Mouse (Mus musculus) stomach, embryonic 14.5 days (tissue): Measurements from ENCODE around the gene 4933411K16Rik. TPM values are rescaled to one million over a fixed set of nuclear protein-coding genes. Genes with fewer than 3 reads are reported as not detected.
A peak's percentile ranks its signal among the peaks of the same experiment; 100 is the strongest.

Experiments used
- ATAC-seq: fragments of 200-750 bp; cut with Nextera tagmentation; 2 replicates; pipeline ENCODE4 v1.8.0; 2017; ENCODE audit warnings: low read depth, moderate TSS enrichment; ENCODE audit not compliant: insufficient number of reproducible peaks, insufficient read depth, low FRiP score
- H3K27ac ChIP-seq: fragments of 300-500 bp; sonication (generic); 2 replicates; pipeline ENCODE4 v1.5.1; 2014; ENCODE audit warnings: mild to moderate bottlenecking, low read length, moderate library complexity, mixed read lengths
- H3K27me3 ChIP-seq: fragments of 300-500 bp; sonication (generic); 2 replicates; pipeline ENCODE4 v1.6.1; 2014; ENCODE audit warnings: low read length, control low read depth, mixed read lengths; ENCODE audit not compliant: control insufficient read depth, insufficient read depth
- H3K36me3 ChIP-seq: fragments of 300-500 bp; sonication (generic); 2 replicates; pipeline ENCODE4 v1.6.1; 2014; ENCODE audit warnings: mild to moderate bottlenecking, control low read depth, low read length, moderate library complexity, mixed read lengths; ENCODE audit not compliant: control insufficient read depth, insufficient read depth
- H3K4me1 ChIP-seq: fragments of 300-500 bp; sonication (generic); 2 replicates; pipeline ENCODE4 v1.6.1; 2014; ENCODE audit warnings: low read length, control low read depth, mixed read lengths; ENCODE audit not compliant: control insufficient read depth, insufficient read depth
- H3K4me2 ChIP-seq: fragments of 300-500 bp; sonication (generic); replicated peaks from 2 replicates; pipeline ENCODE4 v1.6.1; 2014; ENCODE audit warnings: low read depth, low read length, control low read depth
- H3K4me3 ChIP-seq: fragments of 300-500 bp; sonication (generic); 2 replicates; pipeline ENCODE4 v1.5.1; 2014; ENCODE audit warnings: low read depth, low read length, control low read depth
- H3K9ac ChIP-seq: fragments of 300-500 bp; sonication (generic); replicated peaks from 2 replicates; pipeline ENCODE4 v1.6.1; 2014; ENCODE audit warnings: low read depth, mild to moderate bottlenecking, control low read depth, low read length, moderate library complexity, mixed read lengths
- H3K9me3 ChIP-seq: fragments of 300-500 bp; sonication (generic); 2 replicates; pipeline ENCODE4 v1.6.1; 2016; ENCODE audit warnings: low read depth, low read length, control low read depth; ENCODE audit not compliant: control insufficient read depth
- WGBS: fragments of 180-500 bp; shearing (Covaris S2); extraction: QIAGEN DNeasy Blood & Tissue Kit; methylation state at CpG from one replicate; pipeline ENCODE4 v1.1.7; 2014; 5-methylcytosine and 5-hydroxymethylcytosine counted together
- polyA plus RNA-seq: library from polyadenylated mRNA; unstranded; fragments of >200 nt; fragmentation: Nextera tagmentation; extraction: Ambion mirVana; gene quantifications from 2 replicates; pipeline ENCODE4 v1.2.1, GENCODE M21; 2014

4933411K16Rik gene
- polyA plus RNA-seq, 1 experiment from 2014 or later = not detected

GRCm38 (mm10) chr19:42031112-42031511, 20.9 kb upstream of the 4933411K16Rik start:
- Histone ChIP-seq H3K27me3 (no peaks in the 10 kb centered on the region), H3K36me3 (peaks cover 6% of the 10 kb centered on the region; the same call in 1 of the 2 replicates), H3K27ac (no peak overlapping the region), H3K9ac (no peak overlapping the region), H3K4me3 (no peak overlapping the region), H3K4me2 (no peak overlapping the region), H3K9me3 (no peaks in the 10 kb centered on the region), H3K4me1 (0 out of 2 replicates have a peak, but pooled peaks cover 3% of the 10 kb centered on the region)
- WGBS = 76% methylated on average over 5 of the region's 5 CpGs
- no peak for ATAC-seq

- 0 out of 2 replicates have a peak, but pooled peaks cover 3% of the 10 kb centered on the region for H3K4me1 ChIP-seq
- 79% methylated on average over 14 of the region's 14 CpGs for WGBS
- no peaks in the 10 kb centered on the region for H3K27me3 ChIP-seq
- ATAC-seq = no peak
- H3K4me2 ChIP-seq = no peak overlapping the region
- H3K9me3 ChIP-seq = no peaks in the 10 kb centered on the region
- no peak overlapping the region for H3K27ac ChIP-seq
- H3K4me3 ChIP-seq = no peak overlapping the region
- H3K9ac ChIP-seq = no peak overlapping the region
- peaks cover 6% of the 10 kb centered on the region; the same call in 1 of the 2 replicates for H3K36me3 ChIP-seq
These were observed 18.4 kb upstream of the 4933411K16Rik start for GRCm38 (mm10) chr19:42033611-42034010.

- H3K36me3 ChIP-seq = peaks cover 6% of the 10 kb centered on the region; the same call in 1 of the 2 replicates
- H3K9me3 ChIP-seq = no peaks in the 10 kb centered on the region
- H3K9ac ChIP-seq = no peak overlapping the region
- 67% methylated on average over 9 of the region's 9 CpGs for WGBS
- H3K27ac ChIP-seq = no peak overlapping the region
- no peaks in the 10 kb centered on the region for H3K27me3 ChIP-seq
- no peak overlapping the region for H3K4me2 ChIP-seq
- peak; percentile 42; the same call in 1 of the 2 replicates for ATAC-seq
- H3K4me1 ChIP-seq = 0 out of 2 replicates have a peak, but pooled peaks cover 3% of the 10 kb centered on the region
- H3K4me3 ChIP-seq = no peak overlapping the region
These were observed 17.8 kb upstream of the 4933411K16Rik start for GRCm38 (mm10) chr19:42034146-42034775.

- Histone ChIP-seq H3K9ac (no peak overlapping the region), H3K4me1 (0 out of 2 replicates have a peak, but pooled peaks cover 3% of the 10 kb centered on the region), H3K4me3 (no peak overlapping the region), H3K27me3 (no peaks in the 10 kb centered on the region), H3K27ac (no peak overlapping the region), H3K9me3 (no peaks in the 10 kb centered on the region), H3K4me2 (no peak overlapping the region), H3K36me3 (peaks cover 6% of the 10 kb centered on the region; the same call in 1 of the 2 replicates)
- peak; percentile 7; the same call in 1 of the 2 replicates for ATAC-seq
- 52% methylated on average over 11 of the region's 11 CpGs for WGBS
These were observed 17.1 kb upstream of the 4933411K16Rik start for GRCm38 (mm10) chr19:42034881-42035455.

- H3K9me3 ChIP-seq = no peaks in the 10 kb centered on the region
- ATAC-seq = peak; percentile 77; the same call in 1 of the 2 replicates
- 64% methylated on average over 19 of the region's 19 CpGs for WGBS
- no peak within 1 kb of the TSS for H3K4me2 ChIP-seq
- no peak within 1 kb of the TSS for H3K27ac ChIP-seq
- no peaks in the 10 kb centered on the region for H3K27me3 ChIP-seq
- H3K4me1 ChIP-seq = 0 out of 2 replicates have a peak, but pooled peaks cover 3% of the 10 kb centered on the region
- peaks cover 6% of the 10 kb centered on the region; the same call in 1 of the 2 replicates for H3K36me3 ChIP-seq
- H3K4me3 ChIP-seq = no peak within 1 kb of the TSS
- H3K9ac ChIP-seq = no peak within 1 kb of the TSS
These were observed 16.4 kb upstream of the 4933411K16Rik start, which contains the start of gene Ankrd2 for GRCm38 (mm10) chr19:42035456-42036248. Gene Ankrd2, plus strand, starts transcription at chr19:42036000.

GRCm38 (mm10) chr19:42036357-42036756, 15.7 kb upstream of the 4933411K16Rik start:
- Histone ChIP-seq H3K9ac (no peak overlapping the region), H3K4me1 (0 out of 2 replicates have a peak, but pooled peaks cover 3% of the 10 kb centered on the region), H3K27me3 (no peaks in the 10 kb centered on the region), H3K4me3 (no peak overlapping the region), H3K27ac (no peak overlapping the region), H3K36me3 (peaks cover 6% of the 10 kb centered on the region; the same call in 1 of the 2 replicates), H3K4me2 (no peak overlapping the region), H3K9me3 (no peaks in the 10 kb centered on the region)
- WGBS = 78% methylated on average over 3 of the region's 3 CpGs
- no peak for ATAC-seq

- Histone ChIP-seq H3K9me3 (no peaks in the 10 kb centered on the region), H3K9ac (no peak overlapping the region), H3K27me3 (no peaks in the 10 kb centered on the region), H3K27ac (no peak overlapping the region), H3K4me2 (no peak overlapping the region), H3K4me3 (no peak overlapping the region), H3K36me3 (peaks cover 6% of the 10 kb centered on the region; the same call in 1 of the 2 replicates), H3K4me1 (0 out of 2 replicates have a peak, but pooled peaks cover 3% of the 10 kb centered on the region)
- no peak for ATAC-seq
- WGBS = 61% methylated on average over 11 of the region's 11 CpGs
These were observed 14.8 kb upstream of the 4933411K16Rik start for GRCm38 (mm10) chr19:42037167-42037702.

GRCm38 (mm10) chr19:42038310-42038709, 13.7 kb upstream of the 4933411K16Rik start:
- no peak overlapping the region for H3K27ac ChIP-seq
- 89% methylated on average over 12 of the region's 12 CpGs for WGBS
- H3K27me3 ChIP-seq = no peaks in the 10 kb centered on the region
- no peaks in the 10 kb centered on the region for H3K9me3 ChIP-seq
- H3K4me2 ChIP-seq = no peak overlapping the region
- ATAC-seq = no peak
- H3K36me3 ChIP-seq = peaks cover 6% of the 10 kb centered on the region; the same call in 1 of the 2 replicates
- no peak overlapping the region for H3K4me3 ChIP-seq
- H3K4me1 ChIP-seq = 0 out of 2 replicates have a peak, but pooled peaks cover 3% of the 10 kb centered on the region
- no peak overlapping the region for H3K9ac ChIP-seq
